Mouse (Mus musculus) cerebellum, adult 2 months (tissue): ENCODE data around the gene Smox.

ENCODE experiments used
- CTCF ChIP-seq: fragments of 200-500 bp; IDR thresholded peaks from 2 replicates; pipeline ENCODE4 v1.5.1; 2011; ENCODE audit warnings: low read depth, mild to moderate bottlenecking, control low read depth, low read length, moderate library complexity, borderline replicate concordance; ENCODE audit not compliant: insufficient read depth
- POLR2A ChIP-seq: fragments of 200-500 bp; IDR thresholded peaks from 2 replicates; pipeline ENCODE4 v1.6.1; 2011; ENCODE audit warnings: low read length, control low read depth, borderline replicate concordance; ENCODE audit not compliant: insufficient read depth

DNA sequence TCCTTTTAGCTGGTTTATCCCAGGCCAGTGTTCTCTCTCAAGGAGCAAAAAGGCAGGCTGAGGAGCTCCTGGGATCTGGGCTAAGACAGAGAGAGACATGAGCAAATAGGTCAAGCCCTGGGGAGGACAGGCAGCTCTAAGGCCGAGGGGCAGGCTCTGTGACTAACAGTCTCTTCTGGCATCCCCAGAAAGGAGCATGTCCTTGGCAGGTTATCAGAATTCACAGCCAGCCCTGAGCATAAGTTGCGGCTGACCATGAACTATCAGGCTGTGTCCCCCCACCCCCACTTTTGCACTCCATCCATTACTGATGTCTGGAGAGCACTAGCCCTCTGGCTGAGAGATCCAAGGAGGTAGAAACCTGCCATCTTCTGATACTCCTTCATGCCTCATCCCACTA lies 59.6 kb downstream of the Smox start:
- TF ChIP-seq CTCF: no peak
- no peak for TF ChIP-seq POLR2A
